Mouse (Mus musculus): Measurements from ENCODE around the gene Arhgef19. TPM values are rescaled to one million over a fixed set of nuclear protein-coding genes. Genes with fewer than 3 reads are reported as not detected.

The Arhgef19 gene
- polyA plus RNA-seq, 1 experiment from 2014 or later, result 6.6 TPM

- Histone ChIP-seq H3K4me2 (replicated peaks; ENCODE audit: low read depth) (no peak overlapping the region), H3K27ac (replicated peaks) (no peak overlapping the region), H3K4me1 (replicated peaks; ENCODE audit: control insufficient read depth, insufficient read depth) (peaks cover 12% of the 10 kb centered on the region), H3K9ac (ENCODE audit: low read length) (no peak overlapping the region), H3K9me3 (ENCODE audit: control insufficient read depth, low read length) (no peaks in the 10 kb centered on the region), H3K27me3 (ENCODE audit: control insufficient read depth, insufficient read depth, low read length) (no peaks in the 10 kb centered on the region), H3K4me3 (ENCODE audit: low read depth, low read length) (no peak overlapping the region), H3K36me3 (ENCODE audit: control insufficient read depth, insufficient read depth, low read length) (no peaks in the 10 kb centered on the region)
- ATAC-seq (ENCODE audit: low FRiP score, low TSS enrichment) (no peak), DNase-seq (ENCODE audit: low spot score) (no peak)
- no peak for TF ChIP-seq CTCF (IDR thresholded peaks at IDR 0.05; ENCODE audit: low read depth)
- no peak for TF ChIP-seq EP300 (optimal IDR thresholded peaks at IDR 0.05)
- WGBS, result 86% methylated on average over 8 of the region's 8 CpGs
Observed at GRCm38 (mm10) chr4:141251071-141251470, 11.8 kb downstream of the Arhgef19 start.

GRCm38 (mm10) chr4:141252641-141253040 lies 13.3 kb downstream of the Arhgef19 start:
- no peaks in the 10 kb centered on the region for H3K9me3 ChIP-seq (ENCODE audit: control insufficient read depth, low read length)
- no peaks in the 10 kb centered on the region for H3K27me3 ChIP-seq (ENCODE audit: control insufficient read depth, insufficient read depth, low read length)
- no peak overlapping the region for H3K27ac ChIP-seq (replicated peaks)
- 65% methylated on average over 2 of the region's 2 CpGs for WGBS
- H3K4me1 ChIP-seq (replicated peaks; ENCODE audit: control insufficient read depth, insufficient read depth), result no peaks in the 10 kb centered on the region
- no peak for DNase-seq (ENCODE audit: low spot score)
- TF ChIP-seq CTCF (IDR thresholded peaks at IDR 0.05; ENCODE audit: low read depth) (peak; percentile 53), EP300 (optimal IDR thresholded peaks at IDR 0.05) (no peak)
- H3K4me3 ChIP-seq (ENCODE audit: low read depth, low read length), result no peak overlapping the region
- no peak for ATAC-seq (ENCODE audit: low FRiP score, low TSS enrichment)
- H3K4me2 ChIP-seq (replicated peaks; ENCODE audit: low read depth), result no peak overlapping the region
- H3K36me3 ChIP-seq (ENCODE audit: control insufficient read depth, insufficient read depth, low read length), result no peaks in the 10 kb centered on the region
- no peak overlapping the region for H3K9ac ChIP-seq (ENCODE audit: low read length)

- no peaks in the 10 kb centered on the region for H3K27me3 ChIP-seq (ENCODE audit: control insufficient read depth, insufficient read depth, low read length)
- no peaks in the 10 kb centered on the region for H3K36me3 ChIP-seq (ENCODE audit: control insufficient read depth, insufficient read depth, low read length)
- TF ChIP-seq EP300 (optimal IDR thresholded peaks at IDR 0.05) (no peak), CTCF (IDR thresholded peaks at IDR 0.05; ENCODE audit: low read depth) (no peak)
- H3K4me2 ChIP-seq (replicated peaks; ENCODE audit: low read depth), result no peak overlapping the region
- H3K27ac ChIP-seq (replicated peaks), result peak overlapping the region; percentile 40; the same call in 1 of the 2 replicates
- 39% methylated on average over 16 of the region's 16 CpGs for WGBS
- no peaks in the 10 kb centered on the region for H3K9me3 ChIP-seq (ENCODE audit: control insufficient read depth, low read length)
- H3K9ac ChIP-seq (ENCODE audit: low read length), result no peak overlapping the region; the same call in 1 of the 2 replicates
- DNase-seq (ENCODE audit: low spot score) (peak; percentile 50), ATAC-seq (ENCODE audit: low FRiP score, low TSS enrichment) (peak; percentile 39; the same call in 1 of the 2 replicates)
- no peaks in the 10 kb centered on the region for H3K4me1 ChIP-seq (replicated peaks; ENCODE audit: control insufficient read depth, insufficient read depth)
- no peak overlapping the region for H3K4me3 ChIP-seq (ENCODE audit: low read depth, low read length)
Observed at GRCm38 (mm10) chr4:141254234-141254633, 14.9 kb downstream of the Arhgef19 start.

DNA sequence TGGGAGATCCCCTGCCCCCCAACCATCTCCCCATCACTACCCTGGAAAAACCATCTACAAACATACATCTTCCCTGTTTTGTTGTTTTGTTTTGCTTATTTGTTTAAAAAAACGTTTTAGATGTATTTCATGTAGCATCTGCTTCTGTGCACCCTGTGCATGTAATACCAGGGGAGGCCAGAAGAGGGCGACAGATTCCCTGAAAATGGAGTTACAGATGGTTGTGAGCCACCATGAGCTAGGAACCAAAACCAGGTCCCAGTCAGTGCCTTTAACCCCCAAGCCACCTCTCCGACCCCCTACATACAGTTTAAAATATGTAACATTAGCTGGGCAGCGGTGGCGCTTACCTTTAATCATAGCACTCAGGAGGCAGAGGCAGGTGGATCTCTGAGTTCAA lies 18.1 kb downstream of the Arhgef19 start:
- no peak for DNase-seq (ENCODE audit: low spot score)
- Histone ChIP-seq H3K4me2 (replicated peaks; ENCODE audit: low read depth) (no peak overlapping the region), H3K36me3 (ENCODE audit: control insufficient read depth, insufficient read depth, low read length) (no peaks in the 10 kb centered on the region), H3K4me1 (replicated peaks; ENCODE audit: control insufficient read depth, insufficient read depth) (no peaks in the 10 kb centered on the region), H3K27ac (replicated peaks) (no peak overlapping the region), H3K9me3 (ENCODE audit: control insufficient read depth, low read length) (no peaks in the 10 kb centered on the region), H3K9ac (ENCODE audit: low read length) (no peak overlapping the region), H3K4me3 (ENCODE audit: low read depth, low read length) (no peak overlapping the region), H3K27me3 (ENCODE audit: control insufficient read depth, insufficient read depth, low read length) (no peaks in the 10 kb centered on the region)
- WGBS, result 73% methylated on average over 5 of the region's 5 CpGs
- no peak for ATAC-seq (ENCODE audit: low FRiP score, low TSS enrichment)
- TF ChIP-seq CTCF (IDR thresholded peaks at IDR 0.05; ENCODE audit: low read depth) (peak; percentile 74), EP300 (optimal IDR thresholded peaks at IDR 0.05) (no peak)

DNA sequence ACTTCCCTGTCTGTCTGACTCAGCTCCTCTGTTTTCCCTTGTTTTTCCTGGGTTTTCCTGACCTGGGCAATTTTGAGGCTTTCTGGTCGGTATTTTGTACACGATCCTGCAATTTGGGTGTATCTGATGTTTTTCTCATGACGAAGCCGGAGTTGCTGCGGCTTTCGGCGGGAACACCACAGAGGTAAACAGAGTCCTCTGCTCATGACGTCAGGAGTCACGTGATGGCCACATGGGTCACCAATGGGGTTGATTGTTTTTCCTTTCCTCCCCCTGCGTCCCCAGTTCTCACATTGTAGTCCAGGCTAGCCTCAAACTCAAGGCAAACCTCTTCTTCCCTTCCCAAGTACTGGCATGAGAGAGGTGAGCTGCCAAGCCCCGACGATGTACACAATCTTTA lies 20.1 kb downstream of the Arhgef19 start:
- Histone ChIP-seq H3K9ac (ENCODE audit: low read length) (no peak overlapping the region), H3K27ac (replicated peaks) (0 out of 2 replicates have a peak overlapping the region, but pooled peaks have one; percentile 13), H3K4me3 (ENCODE audit: low read depth, low read length) (no peak overlapping the region), H3K4me1 (replicated peaks; ENCODE audit: control insufficient read depth, insufficient read depth) (no peaks in the 10 kb centered on the region), H3K27me3 (ENCODE audit: control insufficient read depth, insufficient read depth, low read length) (no peaks in the 10 kb centered on the region), H3K4me2 (replicated peaks; ENCODE audit: low read depth) (peak overlapping the region; percentile 58), H3K36me3 (ENCODE audit: control insufficient read depth, insufficient read depth, low read length) (no peaks in the 10 kb centered on the region), H3K9me3 (ENCODE audit: control insufficient read depth, low read length) (no peaks in the 10 kb centered on the region)
- TF ChIP-seq EP300 (optimal IDR thresholded peaks at IDR 0.05) (no peak), CTCF (IDR thresholded peaks at IDR 0.05; ENCODE audit: low read depth) (no peak)
- DNase-seq (ENCODE audit: low spot score) (no peak), ATAC-seq (ENCODE audit: low FRiP score, low TSS enrichment) (peak; percentile 3; the same call in 1 of the 2 replicates)
- 55% methylated on average over 12 of the region's 12 CpGs for WGBS

DNA sequence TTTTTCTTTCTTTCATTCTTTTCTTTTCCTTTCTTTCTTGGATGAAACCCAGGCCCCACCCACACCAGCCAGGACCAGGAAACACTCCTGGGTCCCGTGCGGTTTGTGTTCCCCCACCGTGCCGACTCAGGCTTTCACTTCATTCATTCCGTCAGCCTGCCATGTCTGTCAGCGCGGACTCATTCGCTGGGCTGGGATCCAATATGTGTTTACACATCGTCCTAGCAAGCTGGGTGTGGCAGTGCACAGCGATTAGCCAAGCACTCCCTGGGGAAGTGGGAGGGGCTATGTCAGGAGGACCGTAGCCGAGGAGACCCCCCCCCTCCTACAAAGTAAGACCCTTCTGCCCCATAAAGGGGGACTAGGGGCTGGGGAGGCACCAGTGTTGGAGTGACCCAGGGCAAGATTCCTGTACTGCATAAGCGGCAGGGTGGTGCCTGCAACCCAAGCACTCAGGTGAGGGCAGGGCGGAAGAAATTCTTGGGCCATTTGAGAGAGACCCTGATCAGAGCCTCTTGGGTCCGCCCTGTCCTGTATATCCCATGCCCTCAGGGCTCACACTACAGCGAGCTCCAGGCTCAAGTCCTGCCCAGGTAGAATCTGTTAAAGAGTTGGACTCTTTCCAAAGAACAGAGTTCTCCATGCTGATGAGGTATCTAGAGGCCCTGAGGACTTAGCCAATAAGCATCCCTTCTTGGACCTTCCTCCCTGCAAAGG lies 20.9 kb downstream of the Arhgef19 start:
- H3K4me3 ChIP-seq (ENCODE audit: low read depth, low read length), result peak overlapping the region; percentile 15; the same call in 1 of the 2 replicates
- ATAC-seq (ENCODE audit: low FRiP score, low TSS enrichment) (peak; percentile 84), DNase-seq (ENCODE audit: low spot score) (peak; percentile 91)
- TF ChIP-seq CTCF (IDR thresholded peaks at IDR 0.05; ENCODE audit: low read depth) (no peak), EP300 (optimal IDR thresholded peaks at IDR 0.05) (no peak)
- H3K9me3 ChIP-seq (ENCODE audit: control insufficient read depth, low read length), result no peaks in the 10 kb centered on the region
- no peaks in the 10 kb centered on the region for H3K36me3 ChIP-seq (ENCODE audit: control insufficient read depth, insufficient read depth, low read length)
- H3K4me1 ChIP-seq (replicated peaks; ENCODE audit: control insufficient read depth, insufficient read depth), result no peaks in the 10 kb centered on the region
- H3K27ac ChIP-seq (replicated peaks), result peak overlapping the region; percentile 65; the same call in 1 of the 2 replicates
- 0 out of 2 replicates have a peak overlapping the region, but pooled peaks have one; percentile 13 for H3K9ac ChIP-seq (ENCODE audit: low read length)
- H3K4me2 ChIP-seq (replicated peaks; ENCODE audit: low read depth), result peak overlapping the region; percentile 58
- 27% methylated on average over 16 of the region's 16 CpGs for WGBS
- H3K27me3 ChIP-seq (ENCODE audit: control insufficient read depth, insufficient read depth, low read length), result no peaks in the 10 kb centered on the region
